Mouse (Mus musculus): ENCODE measurements around the gene E130208F15Rik.

E130208F15Rik gene

DNA sequence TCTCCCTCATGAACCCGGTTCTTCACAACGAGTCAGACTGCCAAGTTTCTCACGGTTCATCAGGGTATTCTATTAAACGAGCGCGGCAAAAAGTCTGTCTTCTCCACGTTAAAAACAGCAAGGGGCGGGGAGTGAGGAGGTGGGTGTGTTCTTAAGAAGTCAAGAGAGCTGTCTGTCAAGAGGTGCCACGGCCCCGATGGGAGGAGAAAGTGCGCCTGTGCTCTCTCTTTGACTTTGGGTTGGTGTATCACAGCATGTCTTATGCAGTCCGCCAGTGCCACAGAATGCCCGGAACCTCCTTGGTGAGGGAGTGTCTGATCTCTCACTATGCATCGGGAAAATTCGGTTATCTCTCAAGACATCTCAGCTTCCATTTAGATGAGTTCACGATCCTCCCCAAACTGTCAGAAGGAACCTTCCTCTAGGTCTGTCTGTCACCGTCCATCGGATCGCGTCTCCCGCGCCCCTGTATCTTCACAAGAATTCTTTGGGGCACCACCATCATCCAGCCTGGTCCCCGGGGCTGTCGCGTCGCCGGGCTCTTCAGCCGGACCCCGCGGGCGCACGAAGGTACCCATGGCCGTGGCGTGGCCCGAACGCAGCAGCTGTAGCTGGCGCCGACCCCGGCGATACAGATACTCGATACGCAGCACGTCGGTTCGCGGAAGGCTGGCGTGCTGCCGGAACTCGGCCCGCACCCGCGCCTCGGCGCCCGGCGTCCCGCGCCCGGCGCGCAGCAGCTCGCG lies at the start of gene E130208F15Rik:
Gene E130208F15Rik (plus strand): TSS at position 202 of the 746 bp plus-strand sequence.
- peak; percentile 73 for DNase-seq (ENCODE audit: low spot score)

DNA sequence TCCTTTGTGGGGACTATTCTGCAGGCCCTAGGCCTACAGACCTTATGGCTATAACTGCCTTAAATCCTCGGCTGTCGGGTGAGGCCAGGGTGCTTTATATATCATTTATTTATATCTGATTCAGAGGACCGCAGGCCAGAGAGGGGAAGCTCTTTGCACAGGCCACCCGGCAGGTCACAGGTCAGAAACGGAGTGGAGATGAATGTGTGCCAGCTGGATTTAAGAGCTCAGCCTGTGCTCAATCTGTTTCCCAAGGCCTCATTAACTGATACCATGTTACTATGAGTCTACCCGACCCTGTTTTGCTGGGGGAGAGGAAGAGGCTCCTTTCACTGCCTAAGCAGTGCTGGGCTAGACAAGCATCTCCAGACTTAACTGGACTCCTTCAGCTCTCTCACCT lies 47.2 kb upstream of the E130208F15Rik start:
- DNase-seq (ENCODE audit: low spot score) = no peak

GRCm38 (mm10) chr7:30278911-30279310 lies 42.6 kb upstream of the E130208F15Rik start:
- no peak for DNase-seq (ENCODE audit: low spot score)

GRCm38 (mm10) chr7:30279536-30279935 lies 42.0 kb upstream of the E130208F15Rik start:
- DNase-seq (ENCODE audit: low spot score) = no peak

GRCm38 (mm10) chr7:30279951-30280669 lies 41.4 kb upstream of the E130208F15Rik start, which contains the start of the genes Thap8 and Wdr62:
Gene Thap8, plus strand, starts transcription at chr7:30280094.
Gene Wdr62, minus strand, starts transcription at chr7:30280419.
- peak; percentile 92 for DNase-seq (ENCODE audit: low spot score)

DNA sequence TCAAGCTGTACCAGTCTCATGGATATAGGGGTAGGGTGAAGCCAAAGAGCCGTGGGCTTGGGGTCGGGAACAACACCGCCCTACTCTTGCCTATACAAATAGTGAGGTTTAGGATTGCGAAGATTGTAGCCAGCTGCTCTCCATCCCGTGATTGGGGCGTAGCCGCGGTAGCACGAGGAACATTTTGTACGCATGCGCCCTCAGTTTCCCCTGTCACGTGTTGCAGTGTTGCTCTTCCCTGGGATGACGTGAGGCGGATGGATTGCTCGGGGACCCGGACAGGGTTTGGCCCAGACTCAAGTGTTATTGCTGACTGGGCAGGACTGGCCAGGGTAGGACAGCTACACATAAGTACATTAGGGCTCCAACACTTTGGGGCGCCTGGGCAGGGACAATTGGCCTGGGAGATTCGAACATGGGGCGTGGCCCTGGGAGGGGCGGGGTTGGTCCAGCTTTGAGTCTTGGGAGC lies 40.8 kb upstream of the E130208F15Rik start:
- DNase-seq (ENCODE audit: low spot score) = peak; percentile 91

DNA sequence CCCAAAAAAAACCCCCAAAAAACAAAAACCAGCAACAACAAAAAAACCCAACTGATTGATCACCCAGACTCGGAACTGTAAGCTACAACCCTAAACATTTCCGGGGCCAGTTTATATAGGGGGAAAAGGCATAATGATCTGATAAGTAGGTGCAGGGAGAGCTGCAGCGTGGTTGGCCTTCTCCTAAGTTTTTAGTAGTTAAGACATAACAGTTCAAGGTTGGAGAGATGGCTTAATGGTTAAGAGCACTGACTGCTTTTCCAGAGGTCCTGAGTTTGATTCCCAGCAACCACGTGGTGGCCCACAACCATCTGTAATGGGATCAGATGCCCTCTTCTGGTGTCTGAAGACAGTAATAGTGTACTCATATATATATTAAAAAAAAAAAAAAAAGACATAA lies 40.0 kb upstream of the E130208F15Rik start:
- DNase-seq (ENCODE audit: low spot score) = no peak

DNA sequence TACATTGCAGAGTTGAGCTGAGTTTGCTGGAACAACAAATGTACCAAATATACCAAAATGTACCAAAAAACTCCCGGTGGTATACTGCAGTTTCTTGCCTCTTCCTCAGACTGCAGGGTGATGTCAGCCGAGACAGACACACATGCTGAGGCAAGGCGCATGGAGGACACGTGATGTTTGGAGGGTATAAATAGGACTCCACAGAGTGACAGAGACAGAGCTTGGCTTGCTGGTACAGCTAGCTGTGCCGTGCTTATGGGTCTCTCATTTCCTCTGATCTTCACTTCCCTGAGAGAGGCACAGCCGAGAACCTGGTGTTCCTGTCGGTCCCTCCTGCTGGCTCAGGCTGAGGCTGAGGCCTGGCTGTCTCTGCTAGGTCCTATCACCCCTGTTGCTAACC lies 38.8 kb upstream of the E130208F15Rik start:
- no peak for DNase-seq (ENCODE audit: low spot score)

DNA sequence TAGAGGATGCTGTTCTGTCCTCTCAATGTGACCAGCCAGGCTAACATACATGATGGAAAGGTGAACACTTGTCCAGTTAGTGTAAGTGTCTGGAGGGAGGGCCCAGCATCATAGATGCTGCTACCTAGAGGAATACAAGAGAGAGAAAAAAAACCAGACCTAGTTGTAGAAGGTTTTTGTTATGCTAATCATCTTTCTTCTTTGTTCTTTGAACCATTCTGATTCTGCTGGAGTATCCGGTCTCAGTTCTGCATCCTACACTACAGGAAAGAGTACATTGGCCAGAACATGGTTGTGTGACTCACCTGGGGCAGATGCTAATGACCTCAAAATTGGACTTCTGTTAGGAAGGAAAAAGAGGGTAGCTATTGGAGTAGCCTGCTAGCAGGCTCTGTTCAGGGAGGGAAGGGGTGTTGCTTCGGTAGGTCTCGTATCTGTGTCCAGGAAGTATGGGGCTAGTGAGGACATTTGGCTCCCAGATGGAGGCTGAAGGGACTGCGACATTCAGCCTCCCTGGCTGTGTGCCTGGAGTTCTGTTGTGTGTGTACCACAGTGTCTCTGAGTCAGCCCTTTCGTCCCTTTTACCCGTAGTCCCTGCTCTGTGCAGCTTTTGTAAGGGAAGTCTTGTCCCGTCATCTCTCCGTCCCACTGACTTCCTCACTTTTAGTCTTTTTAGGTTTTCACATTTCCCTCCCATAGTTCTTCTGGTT lies 34.7 kb upstream of the E130208F15Rik start:
- DNase-seq (ENCODE audit: low spot score) = no peak

- DNase-seq (ENCODE audit: low spot score) = no peak
These were observed 33.5 kb upstream of the E130208F15Rik start for GRCm38 (mm10) chr7:30288046-30288445.

DNA sequence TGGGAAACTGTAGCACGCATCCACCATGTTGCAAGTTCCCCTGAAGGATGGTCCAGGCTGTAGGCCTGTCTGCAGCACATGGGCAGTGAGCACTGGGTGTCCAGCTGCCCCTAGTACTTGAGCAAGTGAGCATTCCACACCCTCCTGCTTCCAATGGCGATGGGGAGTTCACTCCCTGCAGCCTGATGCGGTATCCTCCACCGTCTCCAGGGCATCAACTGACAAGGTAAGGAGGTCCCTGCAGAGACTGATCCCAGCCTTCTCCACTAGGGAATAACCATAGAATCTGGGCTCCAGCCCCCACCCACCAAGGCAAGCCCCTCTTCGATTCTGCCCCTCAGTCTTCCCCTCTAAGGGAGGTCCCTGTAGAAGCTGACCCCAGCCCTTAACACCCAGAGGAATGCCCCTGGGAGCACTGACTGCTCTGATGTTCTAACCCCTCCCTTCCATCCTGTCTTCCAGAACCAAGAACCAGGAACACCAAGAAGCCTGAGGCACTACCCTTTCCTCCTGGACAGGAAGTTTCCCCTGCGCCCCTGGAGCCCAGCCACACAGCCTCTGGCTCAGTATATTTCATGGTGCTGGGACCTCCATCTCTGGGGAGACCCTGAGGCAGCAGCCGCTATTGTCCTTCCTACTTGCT lies 32.3 kb upstream of the E130208F15Rik start:
- DNase-seq (ENCODE audit: low spot score) = no peak

DNA sequence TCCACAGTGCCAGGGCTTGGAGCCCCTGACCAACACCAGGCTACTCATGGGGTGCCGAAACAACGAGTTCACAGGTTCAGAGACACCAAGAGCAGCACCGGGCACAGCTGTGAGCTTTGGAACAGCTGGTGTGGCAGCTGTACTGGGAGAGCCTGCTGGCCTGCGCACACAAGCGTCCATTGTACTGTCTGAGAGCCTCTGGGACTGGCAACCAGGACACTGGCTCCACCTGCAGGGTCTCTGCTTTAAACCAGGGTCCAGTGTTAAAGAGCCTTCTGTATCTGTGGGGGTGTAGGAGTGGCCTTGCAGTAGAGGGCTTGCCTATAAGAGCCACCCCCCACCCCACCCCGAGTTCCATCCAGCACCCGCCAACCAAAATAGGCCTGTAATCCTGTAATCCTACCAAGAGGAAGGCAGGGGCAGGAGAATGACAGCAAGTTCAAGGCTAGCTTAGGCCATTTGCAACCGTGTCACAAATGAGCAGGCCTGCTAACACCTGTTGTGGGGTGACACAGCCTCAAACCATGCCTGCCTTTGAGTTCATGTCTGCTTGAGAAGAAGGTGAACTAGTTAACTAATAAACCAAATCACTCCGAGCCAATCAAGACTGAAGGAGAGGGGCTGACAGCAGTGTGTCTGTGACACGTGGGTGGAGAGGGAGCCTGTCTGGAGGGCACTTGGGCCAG lies 31.7 kb upstream of the E130208F15Rik start:
- DNase-seq (ENCODE audit: low spot score) = peak; percentile 70

GRCm38 (mm10) chr7:30291215-30292131 lies 30.1 kb upstream of the E130208F15Rik start, which contains the start of gene Clip3:
Gene Clip3, plus strand, starts transcription at chr7:30291728.
- peak; percentile 91 for DNase-seq (ENCODE audit: low spot score)

DNA sequence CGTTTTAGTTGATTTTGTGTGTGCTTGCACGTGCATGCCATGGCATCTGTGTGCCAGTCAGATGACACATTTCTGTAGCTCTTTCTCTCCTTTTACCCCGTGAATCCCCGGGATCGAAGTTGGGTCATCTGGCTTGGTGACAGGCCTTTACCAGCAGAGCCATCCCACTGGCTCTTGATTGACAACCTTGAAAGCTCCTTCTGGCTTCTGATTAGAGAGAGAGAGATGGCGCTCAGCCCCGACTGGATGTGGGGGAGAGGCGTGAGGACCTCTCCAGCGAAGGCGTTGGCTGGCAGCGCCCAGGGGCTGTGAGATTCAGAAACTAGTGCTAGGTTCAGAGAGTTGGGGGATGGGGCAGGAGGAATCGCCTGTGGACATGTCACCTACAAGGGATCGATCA lies 27.7 kb upstream of the E130208F15Rik start:
- no peak for DNase-seq (ENCODE audit: low spot score)

- DNase-seq (ENCODE audit: low spot score) = no peak
These were observed 27.2 kb upstream of the E130208F15Rik start for GRCm38 (mm10) chr7:30294296-30294695.

- DNase-seq (ENCODE audit: low spot score) = no peak
These were observed 26.4 kb upstream of the E130208F15Rik start for GRCm38 (mm10) chr7:30295103-30295502.

DNA sequence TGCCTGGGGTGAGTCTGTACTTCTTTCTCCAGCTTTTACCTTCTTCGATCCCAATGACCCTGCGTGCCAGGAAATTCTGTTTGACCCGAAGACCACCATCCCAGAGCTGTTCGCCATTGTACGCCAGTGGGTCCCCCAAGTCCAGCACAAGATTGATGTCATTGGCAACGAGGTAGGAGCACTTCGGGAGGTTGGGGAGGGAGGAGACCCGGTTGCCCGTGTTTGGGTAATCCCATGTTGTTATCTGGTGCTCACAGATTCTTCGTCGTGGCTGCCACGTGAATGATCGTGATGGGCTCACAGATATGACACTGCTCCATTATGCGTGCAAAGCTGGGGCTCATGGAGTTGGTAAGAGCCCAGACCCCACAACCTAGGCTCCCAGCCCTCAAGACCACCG lies 24.7 kb upstream of the E130208F15Rik start:
- DNase-seq (ENCODE audit: low spot score) = no peak

GRCm38 (mm10) chr7:30297266-30297665 lies 24.3 kb upstream of the E130208F15Rik start:
- DNase-seq (ENCODE audit: low spot score) = no peak

- DNase-seq (ENCODE audit: low spot score) = no peak
These were observed 20.6 kb upstream of the E130208F15Rik start for GRCm38 (mm10) chr7:30300914-30301313.

DNA sequence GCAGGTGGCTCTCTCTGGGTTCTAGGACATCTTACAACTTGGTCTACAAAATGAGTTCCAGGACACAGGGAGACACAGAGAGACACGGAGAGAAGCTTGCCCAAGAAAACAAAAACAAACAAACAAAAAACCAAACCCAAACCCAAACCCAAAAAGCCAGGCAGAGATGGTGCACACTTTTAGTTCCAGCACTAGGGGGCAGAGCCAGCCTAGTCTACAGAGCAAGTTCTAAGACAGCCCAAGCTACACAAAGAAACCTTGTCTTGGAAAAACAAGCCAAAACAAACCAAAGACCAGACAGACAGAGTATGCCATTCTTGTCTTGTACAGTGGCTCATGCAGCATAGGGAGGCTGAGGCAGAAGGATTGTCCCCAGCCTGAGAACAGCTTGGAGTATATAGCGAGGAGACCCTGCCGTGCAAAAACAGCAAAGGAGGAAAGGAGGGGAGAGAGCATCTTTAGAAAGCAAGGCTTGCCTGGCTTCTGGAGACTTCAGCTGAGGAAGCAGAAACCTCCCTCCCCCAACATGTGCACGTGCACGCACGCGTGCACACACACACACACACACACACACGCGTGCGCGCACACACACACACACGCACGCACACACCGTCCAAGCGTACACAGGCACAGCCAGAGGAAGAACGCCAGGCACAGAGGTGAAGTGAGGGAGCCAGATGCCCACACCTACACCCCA lies 15.3 kb upstream of the E130208F15Rik start:
- DNase-seq (ENCODE audit: low spot score) = no peak
